Mouse (Mus musculus): Measurements from ENCODE around the gene Ilvbl. TPM values are rescaled to one million over a fixed set of nuclear protein-coding genes. Genes with fewer than 3 reads are reported as not detected.
"Not testable (repeated sequence)": the region's sequence is repeated elsewhere in the genome, so short reads cannot be mapped to it uniquely, and the experiment has no call there.

The Ilvbl gene
- polyA plus RNA-seq, 1 experiment from 2014 or later, result 41.3 TPM

- H3K4me1 ChIP-seq, result peaks cover 12% of the 10 kb centered on the region
- WGBS, result 76% methylated on average over 4 of the region's 4 CpGs
- H3K27ac ChIP-seq, result no peak overlapping the region
- no peak overlapping the region for H3K4me3 ChIP-seq
- H3K9me3 ChIP-seq, result no peaks in the 10 kb centered on the region
- peaks cover 20% of the 10 kb centered on the region for H3K36me3 ChIP-seq
- H3K27me3 ChIP-seq (ENCODE audit: insufficient read depth, poor library complexity, severe bottlenecking), result no peaks in the 10 kb centered on the region
- peak; percentile 68 for DNase-seq (ENCODE audit: low spot score)
These were observed 18.8 kb downstream of the Ilvbl start for GRCm38 (mm10) chr10:78592856-78593379.

DNA sequence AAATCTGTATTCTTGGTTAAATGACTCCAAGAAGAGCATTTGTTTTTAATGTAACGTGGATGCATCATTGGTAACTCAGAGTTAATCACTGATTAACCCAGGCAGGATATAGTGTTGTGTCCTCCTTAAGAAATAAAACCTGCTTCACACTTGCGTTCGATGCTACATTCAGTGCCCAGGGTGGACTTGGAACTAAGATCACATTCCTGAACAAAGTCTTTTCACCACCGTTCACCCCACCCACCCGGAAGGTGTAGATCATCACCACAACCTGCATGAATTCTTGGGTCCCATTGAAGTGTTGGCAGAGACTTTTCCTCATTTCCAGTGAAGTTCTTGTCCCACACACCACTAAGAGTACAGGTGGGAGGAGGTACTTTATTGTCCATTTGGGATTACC lies 19.6 kb downstream of the Ilvbl start:
- no peaks in the 10 kb centered on the region for H3K27me3 ChIP-seq (ENCODE audit: insufficient read depth, poor library complexity, severe bottlenecking)
- H3K36me3 ChIP-seq, result peaks cover 13% of the 10 kb centered on the region
- 83% methylated on average over 5 of the region's 5 CpGs for WGBS

GRCm38 (mm10) chr10:78594157-78594556 lies 20.0 kb downstream of the Ilvbl start:
- peak; percentile 24 for DNase-seq (ENCODE audit: low spot score)
- Histone ChIP-seq H3K9me3 (no peaks in the 10 kb centered on the region), H3K27me3 (ENCODE audit: insufficient read depth, poor library complexity, severe bottlenecking) (no peaks in the 10 kb centered on the region), H3K4me1 (peaks cover 12% of the 10 kb centered on the region), H3K4me3 (no peak overlapping the region), H3K36me3 (peaks cover 8% of the 10 kb centered on the region), H3K27ac (no peak overlapping the region)
- 71% methylated on average over 6 of the region's 6 CpGs for WGBS

More for the DNA sequence above, 19.6 kb downstream of the Ilvbl start:
- Histone ChIP-seq H3K4me1 (peaks cover 12% of the 10 kb centered on the region), H3K27ac (no peak overlapping the region), H3K4me3 (no peak overlapping the region), H3K9me3 (no peaks in the 10 kb centered on the region)
- peak; percentile 25 for DNase-seq (ENCODE audit: low spot score)

GRCm38 (mm10) chr10:78594566-78594965 lies 20.4 kb downstream of the Ilvbl start:
- peaks cover 4% of the 10 kb centered on the region for H3K36me3 ChIP-seq
- H3K4me1 ChIP-seq, result peaks cover 12% of the 10 kb centered on the region
- H3K27ac ChIP-seq, result no peak overlapping the region
- DNase-seq (ENCODE audit: low spot score), result peak; percentile 24
- H3K9me3 ChIP-seq, result no peaks in the 10 kb centered on the region
- no peaks in the 10 kb centered on the region for H3K27me3 ChIP-seq (ENCODE audit: insufficient read depth, poor library complexity, severe bottlenecking)
- H3K4me3 ChIP-seq, result no peak overlapping the region

DNA sequence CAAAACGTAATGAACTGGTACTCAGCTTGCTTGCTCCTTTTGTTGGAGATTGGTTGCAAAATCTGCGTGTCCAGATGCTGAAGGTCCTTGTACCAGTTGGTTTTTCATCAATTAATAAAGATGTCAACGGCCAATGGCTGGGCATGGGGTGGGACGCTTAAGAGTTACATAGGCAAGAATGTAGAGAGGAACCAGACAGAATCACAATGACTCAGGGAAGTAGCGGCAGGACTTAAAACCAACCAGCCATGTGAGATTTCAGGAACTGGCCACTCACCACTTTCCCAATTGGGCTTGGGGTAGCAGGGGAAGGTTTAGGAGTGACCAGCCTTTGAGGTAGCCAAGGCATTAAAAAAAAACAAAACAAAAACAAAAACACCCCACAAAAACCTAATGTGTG lies 25.7 kb downstream of the Ilvbl start:
- H3K27ac ChIP-seq, result no peak overlapping the region
- no peak for DNase-seq (ENCODE audit: low spot score)
- WGBS, result 83% methylated on average over 5 of the region's 5 CpGs
- H3K4me1 ChIP-seq, result no peaks in the 10 kb centered on the region
- H3K27me3 ChIP-seq (ENCODE audit: insufficient read depth, poor library complexity, severe bottlenecking), result no peaks in the 10 kb centered on the region
- no peaks in the 10 kb centered on the region for H3K9me3 ChIP-seq
- H3K36me3 ChIP-seq, result no peaks in the 10 kb centered on the region
- H3K4me3 ChIP-seq, result no peak overlapping the region

DNA sequence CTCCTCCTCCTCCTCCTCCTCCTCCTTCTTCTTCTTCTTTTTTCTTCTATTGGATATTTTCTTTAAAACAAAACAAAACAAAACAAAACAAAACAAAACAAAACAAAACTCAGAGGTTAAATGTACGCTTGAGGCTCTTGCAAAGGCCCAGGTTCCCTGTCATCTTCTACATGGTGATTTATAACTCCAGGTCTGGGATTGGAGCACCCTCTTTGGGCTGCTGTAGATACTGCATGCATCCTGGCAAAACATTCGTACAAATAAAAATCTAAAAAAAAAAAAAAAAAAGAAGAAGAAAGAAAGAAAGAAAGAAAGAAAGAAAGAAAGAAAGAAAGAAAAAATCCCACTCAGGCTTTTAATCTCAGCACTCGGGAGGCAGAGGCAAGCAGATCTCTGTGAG lies 30.9 kb downstream of the Ilvbl start:
- no peaks in the 10 kb centered on the region for H3K4me1 ChIP-seq
- 39% methylated on average over 3 of the region's 3 CpGs for WGBS
- H3K27ac ChIP-seq, result no peak overlapping the region
- no peaks in the 10 kb centered on the region for H3K27me3 ChIP-seq (ENCODE audit: insufficient read depth, poor library complexity, severe bottlenecking)
- no peak overlapping the region for H3K4me3 ChIP-seq
- no peaks in the 10 kb centered on the region for H3K36me3 ChIP-seq
- H3K9me3 ChIP-seq, result no peaks in the 10 kb centered on the region
- no peak for DNase-seq (ENCODE audit: low spot score)

- H3K4me1 ChIP-seq, result no peaks in the 10 kb centered on the region
- no peak overlapping the region for H3K27ac ChIP-seq
- H3K36me3 ChIP-seq, result no peaks in the 10 kb centered on the region
- no peak overlapping the region for H3K4me3 ChIP-seq
- H3K27me3 ChIP-seq (ENCODE audit: insufficient read depth, poor library complexity, severe bottlenecking), result no peaks in the 10 kb centered on the region
- 68% methylated on average over 3 of the region's 3 CpGs for WGBS
- H3K9me3 ChIP-seq, result no peaks in the 10 kb centered on the region
- DNase-seq (ENCODE audit: low spot score), result no peak
These were observed 33.5 kb downstream of the Ilvbl start for GRCm38 (mm10) chr10:78607602-78608001.

DNA sequence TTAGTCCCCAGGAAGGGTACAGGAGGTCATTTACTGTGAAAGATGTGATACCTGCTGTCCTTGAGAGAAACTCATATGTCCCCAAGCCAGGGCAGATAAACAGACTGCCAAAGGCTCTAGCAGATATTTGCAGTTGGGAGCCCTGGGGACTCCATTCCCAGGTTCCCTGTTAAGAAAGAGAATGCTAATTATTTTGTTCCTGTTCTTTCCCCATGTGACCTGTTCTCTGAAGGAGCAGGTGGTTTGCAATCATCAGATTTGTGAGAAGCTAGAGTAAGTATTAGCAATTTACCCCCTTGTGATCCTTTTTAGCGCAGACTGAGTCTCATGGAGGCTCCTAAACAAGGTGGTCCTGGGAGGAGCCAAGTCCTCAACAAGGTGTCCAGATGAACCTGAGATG lies 43.8 kb downstream of the Ilvbl start, which contains the start of gene Olfr1357:
TSS of gene Olfr1357 (minus strand) at position 101 of the 400 bp plus-strand sequence.
- WGBS, result 69% methylated on average over 1 of the region's 1 CpGs
- no peak within 1 kb of the TSS for H3K4me3 ChIP-seq
- H3K4me1 ChIP-seq, result no peaks in the 10 kb centered on the region
- no peaks in the 10 kb centered on the region for H3K9me3 ChIP-seq
- DNase-seq (ENCODE audit: low spot score), result no peak
- no peak within 1 kb of the TSS for H3K27ac ChIP-seq
- H3K36me3 ChIP-seq, result no peaks in the 10 kb centered on the region
- no peaks in the 10 kb centered on the region for H3K27me3 ChIP-seq (ENCODE audit: insufficient read depth, poor library complexity, severe bottlenecking)

GRCm38 (mm10) chr10:78623143-78623542 lies 49.0 kb downstream of the Ilvbl start:
- not testable (repeated sequence) for H3K27me3 ChIP-seq (ENCODE audit: insufficient read depth, poor library complexity, severe bottlenecking); H3K27ac ChIP-seq; H3K4me1 ChIP-seq; DNase-seq (ENCODE audit: low spot score); H3K4me3 ChIP-seq; H3K36me3 ChIP-seq; H3K9me3 ChIP-seq
- WGBS, result 73% methylated on average over 3 of the region's 3 CpGs

DNA sequence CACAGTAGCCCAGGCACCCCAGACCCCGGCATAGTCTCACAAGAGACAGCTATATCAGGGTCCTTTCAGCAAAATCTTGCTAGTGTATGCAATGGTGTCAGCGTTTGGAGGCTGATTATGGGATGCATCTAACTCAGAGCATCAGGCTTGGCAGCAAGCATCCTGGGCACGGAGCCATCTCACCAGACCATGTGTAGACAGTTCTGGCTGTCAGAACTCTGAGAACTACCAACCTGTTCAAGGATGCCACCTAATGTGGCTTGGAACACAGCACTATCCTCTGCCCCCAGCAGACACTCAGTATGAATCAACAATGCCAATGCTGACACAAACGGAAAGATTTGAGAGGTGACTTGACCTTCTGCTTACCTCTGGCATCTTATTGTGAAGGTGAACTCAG lies 56.0 kb downstream of the Ilvbl start:
- DNase-seq (ENCODE audit: low spot score), result no peak
- no peak overlapping the region for H3K27ac ChIP-seq
- no peaks in the 10 kb centered on the region for H3K9me3 ChIP-seq
- H3K27me3 ChIP-seq (ENCODE audit: insufficient read depth, poor library complexity, severe bottlenecking), result no peaks in the 10 kb centered on the region
- no peaks in the 10 kb centered on the region for H3K36me3 ChIP-seq
- 79% methylated on average over 4 of the region's 4 CpGs for WGBS
- no peaks in the 10 kb centered on the region for H3K4me1 ChIP-seq
- no peak overlapping the region for H3K4me3 ChIP-seq

- WGBS, result 26% methylated on average over 6 of the region's 6 CpGs
- no peak overlapping the region for H3K4me3 ChIP-seq
- no peaks in the 10 kb centered on the region for H3K27me3 ChIP-seq (ENCODE audit: insufficient read depth, poor library complexity, severe bottlenecking)
- H3K4me1 ChIP-seq, result no peaks in the 10 kb centered on the region
- DNase-seq (ENCODE audit: low spot score), result no peak
- H3K9me3 ChIP-seq, result no peaks in the 10 kb centered on the region
- H3K27ac ChIP-seq, result no peak overlapping the region
- H3K36me3 ChIP-seq, result no peaks in the 10 kb centered on the region
These were observed 58.2 kb downstream of the Ilvbl start for GRCm38 (mm10) chr10:78632311-78632710.

Small RNAs within 50 kb of the gene (microRNA-seq; reads per million reads assigned to microRNA genes)
- gene Gm27541, result not detected

Other genes with a start within 250 kb of the Ilvbl start
- gene Agpat3, start 221.9 kb upstream of the Ilvbl start, polyA plus RNA-seq (2016; fragmentation: Nextera tagmentation; extraction: Ambion mirVana), result 43.7 and 44.2 TPM in 2 replicates
- gene Rrp1, start 161.3 kb upstream of the Ilvbl start, polyA plus RNA-seq (2016; fragmentation: Nextera tagmentation; extraction: Ambion mirVana), result 271 and 283 TPM in 2 replicates
- 117 and 136 TPM in 2 replicates for gene Cstb, start 148.7 kb upstream of the Ilvbl start, polyA plus RNA-seq (2016; fragmentation: Nextera tagmentation; extraction: Ambion mirVana)
- 6.5 and 7.0 TPM in 2 replicates for gene Pdxk, start 109.4 kb upstream of the Ilvbl start, polyA plus RNA-seq (2016; fragmentation: Nextera tagmentation; extraction: Ambion mirVana)
- gene Olfr1358, start 56.9 kb upstream of the Ilvbl start, polyA plus RNA-seq (2016; fragmentation: Nextera tagmentation; extraction: Ambion mirVana), result not detected in 2 replicates
- gene Syde1, start 17.6 kb downstream of the Ilvbl start, polyA plus RNA-seq (2016; fragmentation: Nextera tagmentation; extraction: Ambion mirVana), result 12.2 and 13.3 TPM in 2 replicates
- gene Olfr1357, start 43.7 kb downstream of the Ilvbl start, polyA plus RNA-seq (2016; fragmentation: Nextera tagmentation; extraction: Ambion mirVana), result not detected in 2 replicates
- gene Casp14, start 143.9 kb downstream of the Ilvbl start, polyA plus RNA-seq (2016; fragmentation: Nextera tagmentation; extraction: Ambion mirVana), result not detected in 2 replicates
- gene Ccdc105, start 178.7 kb downstream of the Ilvbl start, polyA plus RNA-seq (2016; fragmentation: Nextera tagmentation; extraction: Ambion mirVana), result not detected in 2 replicates
- 0.68 and 0.76 TPM in 2 replicates for gene Slc1a6, start 206.2 kb downstream of the Ilvbl start, polyA plus RNA-seq (2016; fragmentation: Nextera tagmentation; extraction: Ambion mirVana)

Data from heart, embryonic 10.5 days (tissue).